Mouse (Mus musculus): ENCODE measurements around the gene Tnip1.

Tnip1 gene

DNA sequence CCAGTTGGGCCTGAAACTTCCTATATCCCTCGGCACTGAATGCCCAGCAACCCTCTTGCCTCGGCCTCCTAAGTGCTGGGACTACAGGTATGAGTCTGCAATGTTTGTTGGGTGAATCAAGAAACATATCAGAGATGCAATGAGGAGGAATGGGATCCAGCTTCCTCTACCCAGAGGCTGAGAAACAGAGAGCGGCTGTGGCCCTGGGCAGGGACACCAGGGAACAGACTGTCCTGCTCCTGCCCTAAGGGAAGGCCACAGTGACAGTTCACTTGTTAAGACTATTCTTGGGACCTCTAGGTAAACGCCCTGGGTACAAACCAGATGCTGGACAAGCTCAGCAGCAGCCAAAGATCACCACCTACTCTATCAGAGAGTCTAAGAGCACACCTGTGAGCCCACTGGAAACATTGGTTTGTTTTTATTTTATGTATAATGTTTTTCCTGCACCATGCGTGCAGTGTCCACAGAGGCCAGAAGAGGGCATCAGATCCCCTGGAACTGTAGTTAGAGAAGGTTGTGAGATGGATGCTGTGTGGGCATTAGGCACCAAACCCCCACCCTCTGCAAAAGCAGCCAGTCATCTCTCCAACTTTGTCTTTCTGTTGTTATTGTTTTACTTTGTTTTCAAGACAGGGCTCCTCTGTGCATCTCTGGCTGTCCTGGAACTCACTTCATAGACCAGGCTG is 31.2 kb downstream of the Tnip1 start:
- DNase-seq, result peak; percentile 70

DNA sequence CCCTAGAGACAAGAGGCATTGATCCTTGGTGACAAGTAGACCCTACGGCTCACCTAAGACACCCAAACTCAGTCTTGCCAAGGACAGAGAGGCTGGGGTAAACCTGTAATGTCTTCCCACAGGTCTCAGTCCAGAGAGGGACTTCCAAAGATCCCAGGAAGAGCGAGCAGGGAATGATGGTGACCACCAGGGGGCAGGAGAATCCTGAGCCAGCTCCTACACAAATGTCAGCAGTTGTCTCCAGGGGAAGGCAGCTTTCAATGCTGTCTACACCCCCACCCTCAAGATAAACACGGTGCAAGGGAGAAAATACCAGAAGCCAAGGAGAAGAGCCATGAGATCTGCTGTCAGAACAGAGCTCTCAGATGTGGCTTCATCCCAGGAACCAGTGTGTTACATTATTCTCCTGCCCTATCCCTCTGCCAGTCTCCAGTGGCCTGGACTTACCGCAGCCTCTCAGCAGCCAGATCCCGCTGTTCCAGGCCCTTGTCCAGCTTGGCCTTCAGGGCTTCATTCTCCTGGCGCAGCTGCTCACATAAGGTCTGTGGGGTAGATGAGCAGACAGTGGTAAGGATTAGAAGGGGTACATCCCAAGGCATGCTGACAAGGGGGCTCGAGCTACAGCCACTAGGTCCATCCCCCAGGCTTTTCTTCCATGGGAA is 32.3 kb downstream of the Tnip1 start:
- DNase-seq, result peak; percentile 75

DNA sequence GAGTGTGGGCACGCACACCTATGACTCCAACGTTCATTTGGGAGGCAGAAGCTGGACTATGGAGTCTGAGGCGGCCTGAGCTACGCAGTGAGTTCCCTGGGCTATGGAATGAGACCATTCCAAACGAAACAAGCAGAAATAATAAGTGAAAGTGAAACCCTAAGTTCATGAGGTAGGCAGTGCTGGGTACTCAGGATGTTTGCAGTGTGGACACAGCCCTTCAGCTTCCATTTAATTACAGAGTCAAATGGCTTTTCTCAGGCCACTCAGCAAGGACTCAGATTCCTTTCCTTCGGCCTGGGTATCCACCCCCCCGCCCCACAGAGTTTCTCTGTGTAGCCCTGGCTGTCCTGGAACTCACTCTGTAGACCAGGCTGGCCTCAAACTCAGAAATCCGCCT is 33.0 kb downstream of the Tnip1 start:
- DNase-seq, result no peak

DNA sequence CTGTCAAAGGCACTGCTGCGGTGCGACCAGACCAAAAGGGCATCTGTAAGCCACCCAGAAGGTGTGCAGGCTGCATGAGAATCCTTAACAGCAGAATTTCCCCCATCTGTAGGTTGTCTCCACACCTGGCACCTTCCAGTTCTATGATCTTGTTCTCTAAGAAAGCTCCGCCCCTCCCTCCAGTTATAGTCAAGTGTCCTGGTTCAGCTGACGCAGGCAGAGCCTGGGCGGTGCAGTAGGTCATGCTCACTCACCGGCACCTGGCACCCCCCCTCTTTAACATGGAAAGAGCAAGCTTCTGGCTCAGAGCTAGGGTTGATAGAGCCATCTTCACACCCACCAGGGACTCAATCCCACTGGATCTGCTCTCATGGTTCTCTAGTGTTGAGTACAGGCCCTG is 33.4 kb downstream of the Tnip1 start:
- peak; percentile 26 for DNase-seq

DNA sequence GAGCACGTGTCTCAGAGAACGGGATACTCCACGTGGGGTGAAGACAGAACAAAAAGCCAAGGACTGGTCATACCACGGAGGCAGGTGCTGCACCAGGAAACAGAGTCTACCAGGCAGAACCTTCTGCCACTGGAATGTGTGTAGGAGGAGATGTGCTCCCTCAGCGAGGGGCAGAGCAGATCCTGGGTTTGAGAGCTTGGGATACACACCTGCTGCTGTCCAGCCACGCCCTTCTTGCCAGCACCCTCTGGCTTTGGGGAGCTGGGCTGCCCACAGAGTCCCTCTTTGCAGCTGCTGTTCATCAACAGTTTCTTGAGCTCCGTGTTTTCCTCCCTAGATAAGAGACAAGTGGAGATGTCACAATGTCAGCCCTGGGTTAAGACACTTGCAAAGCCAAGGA is 33.8 kb downstream of the Tnip1 start:
- no peak for DNase-seq

DNA sequence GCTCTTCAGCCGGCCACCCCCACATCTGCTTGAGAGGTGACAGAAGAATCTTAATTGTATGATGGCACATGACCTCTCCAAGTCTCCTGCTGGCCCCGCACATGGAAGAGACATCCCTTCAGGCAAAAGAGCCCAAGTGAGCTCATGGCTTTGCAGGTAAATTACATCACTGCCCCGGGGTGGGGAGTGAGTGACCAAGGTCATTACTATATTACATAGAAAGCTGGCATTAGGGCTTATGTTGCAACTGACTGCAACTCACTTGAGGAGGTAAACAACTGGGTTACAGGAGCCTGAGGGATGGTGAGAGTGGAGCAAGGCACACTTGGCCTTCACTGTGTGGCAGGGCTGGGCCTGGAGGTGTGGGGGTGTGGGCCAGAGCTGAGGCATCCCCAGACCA is 34.5 kb downstream of the Tnip1 start:
- no peak for DNase-seq

DNA sequence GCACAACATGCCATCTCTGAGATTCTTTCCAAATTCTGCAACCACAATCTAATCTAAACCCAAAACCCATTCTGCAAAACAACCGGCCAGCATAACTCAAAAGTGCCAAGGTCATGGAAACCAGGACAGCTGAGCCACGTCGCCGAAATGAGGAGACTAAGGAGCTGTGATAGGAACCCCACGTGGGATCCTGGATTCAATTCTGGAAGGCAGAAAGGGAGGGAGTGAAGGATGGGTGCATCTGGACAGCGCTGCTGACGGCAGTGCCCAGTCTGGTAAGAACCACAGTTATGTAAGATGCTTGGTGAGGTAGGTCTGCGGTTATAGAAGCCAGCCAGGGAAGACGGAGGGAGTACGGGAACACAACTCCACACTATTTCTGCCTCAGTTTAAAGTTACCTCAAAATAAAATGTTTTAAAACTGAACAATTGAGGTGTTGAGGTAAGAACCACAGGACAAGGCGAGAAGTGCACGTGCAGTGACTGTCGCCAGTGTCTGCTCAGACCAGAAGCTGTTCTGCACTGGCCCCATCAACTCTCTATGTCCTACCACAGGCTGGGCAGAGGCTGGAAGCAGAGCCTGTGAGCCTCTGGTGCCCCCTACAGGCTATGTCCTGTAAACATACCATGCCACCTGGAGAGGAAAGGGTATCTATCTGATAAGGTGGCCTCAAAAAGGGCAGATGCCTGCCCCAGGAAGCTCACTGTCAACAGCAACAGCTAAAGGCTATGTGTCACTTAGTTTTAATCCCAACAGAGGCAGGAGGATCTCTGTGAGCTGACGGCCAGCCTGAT is 35.2 kb downstream of the Tnip1 start:
- DNase-seq, result peak; percentile 75

DNA sequence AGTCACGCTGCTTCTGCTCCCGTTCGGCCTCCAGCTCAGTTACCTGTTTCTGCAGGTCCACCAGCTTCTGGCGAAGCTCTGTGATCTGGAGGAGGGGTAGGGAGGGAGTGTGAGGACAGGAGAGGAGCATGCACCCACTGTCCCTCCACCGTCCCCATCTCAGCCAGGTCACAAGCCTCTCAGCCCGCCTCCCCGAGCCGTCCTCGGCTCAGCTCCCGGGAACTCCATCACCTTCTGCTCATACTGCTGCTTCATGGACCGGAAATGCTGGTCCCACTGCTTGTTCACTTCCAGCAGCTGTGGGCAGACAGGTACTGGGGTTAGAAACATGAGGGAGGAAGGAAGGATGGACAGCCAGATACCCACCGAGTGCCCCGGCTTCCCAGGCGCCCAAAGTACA is 38.6 kb downstream of the Tnip1 start:
- no peak for DNase-seq

DNA sequence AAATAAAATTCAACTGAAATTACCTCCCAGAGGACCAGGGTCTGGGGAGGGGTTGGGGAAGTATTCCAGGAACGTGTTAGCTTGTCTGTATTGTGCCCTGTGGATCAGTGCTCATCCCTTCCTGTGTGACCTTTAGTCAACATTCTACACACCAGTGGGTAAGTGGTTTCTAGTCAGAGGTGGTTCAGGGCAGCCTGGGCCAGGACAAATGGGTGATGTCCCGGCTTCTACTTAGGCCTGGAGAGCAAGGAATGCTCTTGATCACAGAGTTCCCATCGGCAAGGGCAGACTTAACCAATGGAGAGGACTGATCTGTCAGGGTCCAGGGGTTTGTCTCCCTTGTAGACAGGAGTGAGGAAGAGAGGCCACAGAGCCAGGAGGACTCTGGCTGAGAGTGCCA is 40.2 kb downstream of the Tnip1 start:
- DNase-seq, result no peak

DNA sequence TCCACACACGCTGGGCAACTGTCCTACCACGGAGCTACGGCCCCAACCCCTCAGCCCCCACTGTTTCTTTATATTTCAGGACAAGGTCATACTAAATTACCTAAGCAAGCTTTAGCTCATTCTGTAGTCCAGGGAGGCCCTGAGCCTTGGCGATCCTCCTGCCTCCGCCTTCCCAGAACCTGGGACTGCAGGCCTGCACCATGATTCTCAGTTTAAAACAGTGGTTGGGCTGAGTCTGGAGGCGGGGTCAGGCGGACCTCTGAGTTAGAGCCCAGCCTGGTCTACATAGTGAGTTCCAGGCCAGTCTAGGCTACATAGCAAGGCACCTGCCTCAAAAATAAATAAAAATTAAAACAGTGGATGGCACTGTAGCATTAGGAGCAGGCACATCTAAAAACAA is 40.9 kb downstream of the Tnip1 start:
- DNase-seq, result peak; percentile 47

DNA sequence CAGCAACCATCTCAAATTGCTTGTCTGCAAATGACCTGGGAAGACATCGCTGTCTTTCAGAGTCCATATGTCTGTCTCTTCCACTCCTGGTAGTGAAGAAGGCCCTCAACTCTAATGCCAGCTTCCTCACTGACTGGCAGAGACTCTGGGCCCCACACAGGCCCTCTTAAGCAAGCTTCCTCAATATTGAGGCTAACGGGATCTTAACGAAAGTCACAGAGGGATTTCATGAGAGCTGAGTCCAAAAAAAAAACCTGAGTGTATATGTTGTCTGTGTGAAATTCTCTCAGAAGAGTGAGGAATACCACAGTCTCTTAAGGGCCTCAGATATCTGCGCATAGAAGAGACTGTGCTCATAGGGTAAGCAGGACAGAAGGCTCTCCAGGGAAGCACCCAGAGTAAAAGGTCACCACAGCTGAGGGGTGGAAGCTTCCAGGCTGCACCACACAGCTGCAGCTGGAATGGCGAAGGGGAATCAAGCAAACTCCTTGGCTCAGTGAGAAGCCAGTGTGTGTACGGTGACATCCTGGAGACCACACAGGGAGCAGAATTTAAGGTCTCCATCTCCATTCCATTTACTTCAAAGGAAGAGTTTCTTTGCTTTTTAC is 41.6 kb downstream of the Tnip1 start:
- DNase-seq, result no peak

DNA sequence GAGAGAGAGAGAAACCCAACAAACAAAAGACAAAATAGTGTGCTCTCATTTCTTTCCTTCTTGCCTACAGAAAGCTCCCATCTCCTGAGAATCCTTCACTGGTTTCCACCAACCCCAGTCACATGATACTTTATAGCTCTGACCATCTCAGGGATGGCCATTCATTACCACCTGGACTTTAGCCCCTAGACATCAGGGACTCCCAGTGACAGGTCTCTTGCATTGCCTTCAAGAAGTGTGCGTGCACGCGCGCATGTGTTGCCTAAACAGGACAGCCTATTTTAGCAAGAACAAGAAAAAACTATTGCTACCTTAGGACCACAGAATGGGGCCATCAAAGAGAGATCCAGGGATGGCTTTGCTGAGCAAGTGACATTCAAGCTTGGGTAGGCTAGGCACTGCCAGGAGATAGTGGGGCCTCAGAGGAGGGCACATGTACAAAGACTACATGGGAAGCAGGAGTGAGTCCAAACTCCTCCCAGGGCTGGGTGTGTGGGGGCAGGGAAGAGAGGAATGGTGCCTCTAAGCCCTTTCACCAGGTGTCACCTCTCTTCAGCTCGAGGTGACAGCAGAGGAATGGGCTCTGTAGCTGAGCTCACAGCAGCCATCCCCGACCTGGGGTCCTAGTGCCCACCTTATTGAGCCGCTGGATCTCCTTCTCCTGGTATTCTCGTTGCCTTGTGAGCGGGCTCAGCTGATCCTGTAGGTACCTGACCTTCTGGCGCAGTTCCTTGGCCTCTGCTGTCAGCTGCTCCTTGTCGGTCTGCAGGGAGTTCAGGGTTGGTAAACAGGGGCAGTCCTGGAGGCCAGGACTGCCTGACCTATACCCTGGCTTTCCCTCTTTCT is 42.4 kb downstream of the Tnip1 start:
- no peak for DNase-seq

DNA sequence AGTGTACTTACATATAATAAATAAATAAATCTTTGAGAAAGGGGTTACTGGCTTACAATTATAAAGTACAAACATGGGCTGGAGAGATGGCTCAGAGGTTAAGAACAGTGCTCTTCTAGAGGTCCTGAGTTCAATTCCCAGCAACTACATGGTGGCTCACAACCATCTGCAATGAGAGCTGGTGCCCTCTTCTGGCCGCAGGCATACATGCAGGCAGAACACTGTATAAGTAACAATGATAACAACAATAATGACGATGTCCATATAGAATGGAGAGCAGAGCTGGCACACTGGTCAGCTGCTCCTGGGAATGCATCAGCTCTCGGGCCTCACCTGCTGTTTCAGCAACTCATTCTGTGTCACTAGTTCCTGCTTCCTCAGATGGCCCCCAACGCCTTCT is 44.4 kb downstream of the Tnip1 start:
- DNase-seq, result no peak

DNA sequence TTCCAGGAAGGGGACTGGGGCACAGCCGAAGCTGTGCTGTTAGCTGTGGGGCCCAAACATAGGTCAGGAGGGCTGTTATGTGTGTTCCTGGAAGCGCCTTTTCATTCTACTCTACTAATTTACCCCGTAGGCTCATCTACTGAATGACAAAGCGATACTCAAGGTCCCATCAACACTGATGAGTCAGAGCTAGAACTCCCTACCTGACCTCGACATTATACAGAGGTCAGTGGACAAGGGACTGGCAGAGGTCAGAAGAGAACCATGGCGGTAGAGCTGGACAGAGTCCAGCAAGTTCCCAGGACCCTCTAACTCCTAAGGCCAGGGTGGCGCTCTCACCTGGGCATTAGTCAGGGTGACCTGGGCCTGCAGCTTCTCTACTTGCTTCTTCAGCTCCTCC is 45.3 kb downstream of the Tnip1 start:
- no peak for DNase-seq

DNA sequence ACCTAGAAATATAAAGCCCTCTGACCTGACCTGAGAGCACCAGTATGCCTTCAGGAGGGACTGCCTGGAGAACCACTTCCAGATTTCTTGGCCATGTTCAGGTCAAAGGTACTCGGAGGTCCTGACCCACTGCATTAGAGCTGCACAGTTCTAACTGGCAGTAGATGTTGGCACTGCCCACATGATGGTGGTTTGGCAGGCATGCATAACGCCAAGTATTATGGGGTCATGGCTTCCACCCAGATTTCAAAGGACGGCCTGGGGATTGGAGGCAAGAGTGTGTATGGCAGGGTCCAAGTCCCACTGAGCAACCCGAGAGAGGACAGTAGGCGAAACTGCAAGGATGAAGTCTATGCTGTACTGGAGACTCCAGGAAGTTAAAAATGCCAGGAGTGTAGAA is 48.9 kb downstream of the Tnip1 start:
- no peak for DNase-seq

DNA sequence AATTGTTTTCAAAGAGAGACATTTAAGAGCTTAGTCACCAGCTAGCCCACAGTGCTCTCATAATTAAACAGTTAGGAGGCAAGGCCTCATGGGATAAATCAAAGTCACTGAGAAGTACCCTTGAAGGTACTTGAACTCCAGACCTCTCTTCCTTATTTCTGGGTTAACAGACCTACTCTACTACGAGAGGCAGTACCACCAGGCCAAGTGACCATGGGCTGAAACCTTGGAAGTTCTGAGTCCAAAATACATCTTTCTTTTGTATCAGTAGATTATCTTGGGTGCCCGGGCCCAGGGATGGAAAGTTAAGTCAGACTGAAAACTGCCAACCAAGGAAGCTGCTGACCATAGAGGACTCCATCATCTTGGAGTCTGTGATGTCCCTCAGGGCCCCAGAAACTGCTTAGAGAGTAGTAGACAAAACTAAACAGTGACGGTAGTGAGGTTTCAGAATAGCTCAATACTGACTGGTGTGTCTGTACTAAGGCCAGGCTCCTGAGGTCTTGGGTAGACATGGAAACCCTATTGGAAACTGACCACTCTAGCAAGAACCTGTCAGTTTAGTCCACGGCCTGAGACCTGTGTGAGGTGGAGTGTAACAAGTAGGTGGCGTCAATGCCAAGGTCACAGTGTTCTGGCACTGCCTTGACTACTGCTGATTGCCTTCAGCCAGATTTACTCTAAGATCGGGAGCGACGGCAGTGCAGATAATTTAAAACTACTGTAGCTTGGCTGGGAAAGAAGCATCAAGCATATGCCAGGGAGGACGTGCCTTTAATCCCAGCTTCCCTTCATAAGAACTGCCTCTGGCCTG is 50.0 kb downstream of the Tnip1 start:
- no peak for DNase-seq

DNA sequence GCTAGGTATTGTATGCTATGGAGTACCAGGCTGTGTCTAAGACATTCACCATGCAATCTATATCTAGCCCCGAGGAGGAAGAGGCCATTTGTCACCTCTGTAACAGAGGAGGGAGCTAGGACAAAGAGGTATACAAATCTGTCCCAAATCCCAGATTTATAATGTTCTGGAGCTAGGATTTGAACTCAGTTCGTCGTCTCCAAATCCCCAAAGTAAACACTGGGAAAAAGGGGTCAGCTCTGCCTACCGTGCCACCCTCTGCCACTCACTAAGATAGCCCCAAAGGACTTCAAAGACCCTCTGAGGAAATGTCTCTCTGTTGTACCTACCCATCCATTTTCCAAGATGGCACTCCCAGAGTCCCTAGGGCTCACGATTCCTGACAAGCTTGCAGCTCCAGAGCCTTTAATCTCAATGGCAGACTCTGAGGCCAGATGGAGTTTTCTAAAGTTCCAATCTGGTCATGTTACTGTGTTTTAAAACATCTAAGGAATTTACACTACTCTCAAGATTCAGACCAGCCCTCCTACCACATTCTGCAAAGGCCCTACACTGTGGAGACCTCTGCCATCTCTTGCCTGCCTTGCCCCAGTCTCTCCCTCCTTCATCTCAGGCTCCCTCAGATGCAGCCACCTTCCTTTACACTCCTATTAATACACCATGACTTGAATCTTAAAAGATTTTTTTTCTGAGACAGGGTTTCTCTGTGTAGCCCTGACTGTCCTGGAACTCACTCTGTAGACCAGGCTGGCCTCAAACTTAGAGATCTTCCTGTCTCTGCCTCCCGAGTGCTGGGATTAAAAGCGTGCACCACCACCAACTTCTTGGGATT is 50.8 kb downstream of the Tnip1 start:
- DNase-seq, result no peak

DNA sequence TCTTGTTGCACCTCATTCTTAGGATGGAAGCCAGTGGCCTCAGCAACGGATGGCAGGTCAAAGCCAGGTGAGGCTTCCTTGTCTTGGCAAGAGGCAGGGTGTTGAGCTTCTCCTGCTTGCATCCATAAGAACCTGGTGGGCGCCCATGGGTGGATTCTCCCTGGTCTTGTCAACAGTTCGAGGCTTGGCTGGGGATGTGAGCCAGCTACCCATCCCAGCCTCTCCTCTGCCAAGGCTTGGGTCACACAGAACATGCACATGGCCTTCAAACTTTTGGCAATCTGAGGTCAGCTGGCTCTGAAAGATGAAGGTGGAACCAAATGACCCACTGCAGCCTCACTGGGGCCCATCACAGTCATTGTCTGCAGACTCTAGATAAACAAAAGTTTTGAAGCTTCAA is 51.5 kb downstream of the Tnip1 start:
- DNase-seq, result no peak

DNA sequence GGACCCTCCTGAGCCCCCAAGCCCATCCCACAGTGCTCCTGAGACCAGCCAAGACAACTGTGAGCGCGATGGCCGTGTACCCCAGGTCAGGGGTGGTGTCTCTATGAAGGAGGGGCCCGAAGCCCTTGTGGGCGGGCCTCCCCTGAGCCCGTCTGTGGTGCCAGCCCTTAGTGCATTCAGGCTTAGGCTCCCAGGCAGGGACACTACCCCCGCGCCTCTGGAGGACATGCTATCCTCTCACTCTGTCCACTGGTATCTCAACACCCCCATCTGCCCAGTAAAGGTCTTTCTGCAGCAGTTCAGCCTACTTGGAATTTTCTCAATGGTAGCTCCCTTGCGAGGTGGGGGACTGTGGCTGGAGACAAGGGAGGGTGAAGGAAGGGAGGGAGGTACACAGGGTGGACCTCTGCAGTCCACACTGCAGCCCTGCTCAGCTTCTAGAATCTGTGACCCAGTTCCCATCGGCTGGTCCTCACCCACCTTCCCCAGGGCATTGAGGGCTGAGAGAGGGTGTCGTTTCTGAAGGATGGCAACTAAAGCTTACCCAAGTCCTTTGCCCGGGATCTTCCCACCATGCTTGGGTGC is 52.5 kb downstream of the Tnip1 start:
- no peak for DNase-seq

DNA sequence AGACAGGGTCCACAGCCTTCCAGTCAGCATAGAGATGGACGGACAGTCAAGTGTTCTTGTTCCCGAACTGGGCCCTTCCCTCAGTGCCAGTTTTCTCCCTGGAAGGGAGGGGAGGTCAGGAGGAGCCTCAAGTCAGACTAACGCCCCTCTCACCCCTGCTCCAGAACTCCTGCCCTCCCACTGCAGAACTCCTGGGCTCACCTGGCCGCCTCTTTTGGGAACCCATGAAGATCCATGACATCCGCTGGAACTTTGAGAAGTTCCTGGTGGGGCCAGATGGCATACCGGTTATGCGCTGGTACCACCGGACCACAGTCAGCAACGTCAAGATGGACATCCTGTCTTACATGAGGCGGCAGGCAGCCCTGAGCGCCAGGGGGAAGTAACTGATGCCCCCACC is 53.4 kb downstream of the Tnip1 start:
- DNase-seq, result no peak

DNA sequence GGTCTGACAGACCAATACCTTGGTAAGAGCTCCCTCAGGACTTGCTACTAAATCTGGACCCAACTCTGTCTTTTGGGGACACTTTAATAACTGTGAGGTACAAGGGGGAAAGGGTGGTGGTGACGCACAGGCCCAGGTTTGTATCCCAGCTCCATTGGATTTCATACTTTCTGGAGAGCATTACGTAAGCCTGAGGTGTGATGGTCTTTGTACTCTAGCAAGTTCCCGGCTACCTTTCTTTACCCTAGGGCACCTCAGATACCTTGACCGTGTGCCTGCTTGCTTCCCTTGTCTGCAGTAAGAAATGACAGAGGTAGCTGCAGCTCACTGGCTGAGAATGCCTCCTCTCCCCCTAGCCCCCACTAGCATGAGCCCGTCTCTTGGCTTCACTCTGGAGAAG is 55.5 kb downstream of the Tnip1 start:
- no peak for DNase-seq
